Mouse (Mus musculus) testis, adult 10 weeks (tissue): ENCODE measurements around the gene Itpripl1. TPM values are rescaled to one million over a fixed set of nuclear protein-coding genes. Genes with fewer than 3 reads are reported as not detected.

Experiments
- polyA plus RNA-seq: library from polyadenylated mRNA; stranded (reverse); fragments of 350-450 nt; fragmentation: Illumina TruSeq; extraction: RNeasy Lipid Tissue Mini Kit (QIAGEN cat#74804); gene quantifications from one replicate; pipeline ENCODE4 v1.2.3, GENCODE M21; 2014; ENCODE audit warnings: low read depth, low replicate concordance

Gene Itpripl1
- 1.6 TPM for polyA plus RNA-seq

GRCm38 (mm10) chr2:127143158-127144063 lies at the start of gene Itpripl1:
TSS of gene Itpripl1 (minus strand) at chr2:127143442.

GRCm38 (mm10) chr2:127133621-127134461 lies 9.4 kb downstream of the Itpripl1 start, which contains the start of gene Ncaph:
TSS of gene Ncaph (minus strand) at chr2:127133954.

Other genes starting within 250 kb of the Itpripl1 start
- gene Sppl2a, start 210.2 kb downstream of the Itpripl1 start, polyA plus RNA-seq = 39.5 TPM
- 16.2 TPM for gene Ap4e1, start 134.7 kb downstream of the Itpripl1 start, polyA plus RNA-seq
- 9.0 TPM for gene Blvra, start 72.8 kb downstream of the Itpripl1 start, polyA plus RNA-seq
- 29.8 TPM for gene Ncaph, start 9.5 kb downstream of the Itpripl1 start, polyA plus RNA-seq
- gene 1810024B03Rik, start 64.8 kb upstream of the Itpripl1 start, polyA plus RNA-seq = 23.4 TPM
- 42.7 TPM for gene Snrnp200, start 64.9 kb upstream of the Itpripl1 start, polyA plus RNA-seq
- gene Ciao1, start 104.4 kb upstream of the Itpripl1 start, polyA plus RNA-seq = 7.2 TPM
- gene Tmem127, start 104.5 kb upstream of the Itpripl1 start, polyA plus RNA-seq = 31.1 TPM
- 47.1 TPM for gene Stard7, start 126.8 kb upstream of the Itpripl1 start, polyA plus RNA-seq
- gene Dusp2, start 192.7 kb upstream of the Itpripl1 start, polyA plus RNA-seq = 0.53 TPM
- gene Astl, start 195.2 kb upstream of the Itpripl1 start, polyA plus RNA-seq = not detected
- gene Adra2b, start 219.8 kb upstream of the Itpripl1 start, polyA plus RNA-seq = 0.13 TPM